Mouse (Mus musculus) ES-E14 (cell line): Measurements from ENCODE around the gene Tbc1d2. TPM values are rescaled to one million over a fixed set of nuclear protein-coding genes. Genes with fewer than 3 reads are reported as not detected.
"Not testable (repeated sequence)": the region's sequence is repeated elsewhere in the genome, so short reads cannot be mapped to it uniquely, and the experiment has no call there.

ENCODE experiments used
- DNase-seq: peaks from one replicate; pipeline ENCODE4 v3.0.0-alpha.2; 2013; ENCODE audit warnings: low read depth, low spot score
- H3K27ac ChIP-seq: 2 replicates; pipeline ENCODE4 v1.5.1; 2012; ENCODE audit warnings: low read depth, mild to moderate bottlenecking, low read length, moderate library complexity, mixed read lengths; ENCODE audit not compliant: poor library complexity, insufficient read depth, severe bottlenecking
- H3K36me3 ChIP-seq: 2 replicates; pipeline ENCODE4 v1.6.1; 2012; ENCODE audit warnings: mild to moderate bottlenecking, low read length, moderate library complexity, mixed read lengths; ENCODE audit not compliant: control insufficient read depth, poor library complexity, insufficient read depth, severe bottlenecking
- H3K4me1 ChIP-seq, 2 experiments: fragments of 150-350 bp in 1 of 2; sonication (generic) in 1 of 2; 2 replicates each; pipeline ENCODE4 v1.6.1; 2012; ENCODE audit warnings: low read length in 2 of 2, mild to moderate bottlenecking in 1 of 2, mixed read lengths in 1 of 2; ENCODE audit not compliant: control insufficient read depth in 2 of 2, insufficient read depth in 2 of 2, poor library complexity in 1 of 2
- H3K4me3 ChIP-seq, 2 experiments: fragments of 150-350 bp in 1 of 2; sonication (generic) in 1 of 2; 2 replicates each; pipeline ENCODE4 v1.5.1; 2012; ENCODE audit warnings: low read length in 2 of 2, low read depth in 1 of 2, mild to moderate bottlenecking in 1 of 2, mixed read lengths in 1 of 2; ENCODE audit not compliant: insufficient read depth in 1 of 2, poor library complexity in 1 of 2, severe bottlenecking in 1 of 2
- H3K9ac ChIP-seq: 2 replicates; pipeline ENCODE4 v1.6.1; 2012; ENCODE audit warnings: low read depth, mild to moderate bottlenecking, low read length, mixed read lengths; ENCODE audit not compliant: poor library complexity, insufficient read depth, severe bottlenecking
- H3K9me3 ChIP-seq: fragments of 150-350 bp; sonication (generic); 2 replicates; pipeline ENCODE4 v1.6.1; 2012; ENCODE audit warnings: low read depth, mild to moderate bottlenecking, low read length; ENCODE audit not compliant: control insufficient read depth, insufficient read depth
- CHD2 ChIP-seq: IDR thresholded peaks from 2 replicates; pipeline ENCODE4 v1.6.1; 2014; ENCODE audit warnings: mild to moderate bottlenecking, low read depth, low read length, inconsistent platforms
- HCFC1 ChIP-seq: IDR thresholded peaks from 2 replicates; pipeline ENCODE4 v1.6.1; 2012; ENCODE audit warnings: low read length, inconsistent platforms, borderline replicate concordance; ENCODE audit not compliant: insufficient read depth
- MAFK ChIP-seq: IDR thresholded peaks from 2 replicates; pipeline ENCODE4 v1.6.1; 2014; ENCODE audit warnings: mild to moderate bottlenecking, low read depth, low read length, inconsistent platforms; ENCODE audit not compliant: insufficient read depth
- ZC3H11A ChIP-seq: IDR thresholded peaks from 2 replicates; pipeline ENCODE4 v1.6.1; 2012; ENCODE audit warnings: low read depth, mild to moderate bottlenecking, inconsistent platforms, low read length, borderline replicate concordance
- ZNF384 ChIP-seq: IDR thresholded peaks from 2 replicates; pipeline ENCODE4 v1.6.1; 2012; ENCODE audit warnings: low read depth, low read length, inconsistent platforms
- in situ Hi-C, 2 experiments: fragments of 600-800 bp; cut with MboI; formaldehyde crosslinking; loops; one replicate each; pipeline ENCODE4 v1.15.1; 2025; ENCODE audit warnings: low sequenced_read_pairs in 2 of 2, inconsistent platforms in 1 of 2; ENCODE audit not compliant: unreplicated experiment in 2 of 2
- total RNA-seq: library from RNA; depleted of rRNA; stranded (reverse); fragments of 300-350 nt; gene quantifications from 2 replicates; pipeline ENCODE4 v1.2.3, GENCODE M21; 2012

Tbc1d2 gene
- total RNA-seq, 1 experiment: 6.6 TPM

DNA sequence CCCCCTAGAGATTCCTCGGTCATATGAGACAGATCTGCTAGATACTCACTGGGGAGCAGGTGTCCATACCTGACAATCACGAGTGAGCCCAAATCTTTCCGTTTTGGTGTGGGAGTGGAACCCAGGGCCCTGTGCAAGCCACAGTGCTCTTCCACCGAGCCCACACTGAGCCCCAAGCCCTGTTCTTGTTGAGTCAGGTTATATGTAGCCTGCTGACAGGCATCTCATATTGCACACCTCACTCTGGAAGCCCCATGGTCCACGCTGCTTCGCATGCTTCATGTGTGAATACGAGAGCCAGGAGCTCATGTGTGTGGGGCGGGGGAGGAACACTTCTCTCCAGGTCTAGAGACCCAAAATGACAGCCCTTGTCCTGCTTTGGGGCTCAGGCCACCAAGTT is 60.9 kb downstream of the Tbc1d2 start:
- Histone ChIP-seq H3K9me3 (no peaks in the 10 kb centered on the region), H3K9ac (no peak overlapping the region), H3K4me3 (no peak overlapping the region), H3K36me3 (no peaks in the 10 kb centered on the region), H3K4me1 (peaks cover 0 to 3% of the 10 kb centered on the region in 2 experiments; a peak in 1 of 4 replicates), H3K27ac (no peak overlapping the region)
- in situ Hi-C loops: no loop called here
- TF ChIP-seq MAFK (no peak), ZNF384 (no peak), HCFC1 (no peak), CHD2 (no peak), ZC3H11A (no peak)
- DNase-seq: no peak

GRCm38 (mm10) chr4:46586473-46586872 is 63.5 kb downstream of the Tbc1d2 start:
- H3K27ac ChIP-seq: no peak overlapping the region
- no peak overlapping the region for H3K4me3 ChIP-seq
- H3K36me3 ChIP-seq: no peaks in the 10 kb centered on the region
- no peak for TF ChIP-seq ZC3H11A
- in situ Hi-C loops: no loop called here
- H3K9ac ChIP-seq: no peak overlapping the region
- no peak for DNase-seq
- H3K9me3 ChIP-seq: no peaks in the 10 kb centered on the region
- no peaks in the 10 kb centered on the region for H3K4me1 ChIP-seq

DNA sequence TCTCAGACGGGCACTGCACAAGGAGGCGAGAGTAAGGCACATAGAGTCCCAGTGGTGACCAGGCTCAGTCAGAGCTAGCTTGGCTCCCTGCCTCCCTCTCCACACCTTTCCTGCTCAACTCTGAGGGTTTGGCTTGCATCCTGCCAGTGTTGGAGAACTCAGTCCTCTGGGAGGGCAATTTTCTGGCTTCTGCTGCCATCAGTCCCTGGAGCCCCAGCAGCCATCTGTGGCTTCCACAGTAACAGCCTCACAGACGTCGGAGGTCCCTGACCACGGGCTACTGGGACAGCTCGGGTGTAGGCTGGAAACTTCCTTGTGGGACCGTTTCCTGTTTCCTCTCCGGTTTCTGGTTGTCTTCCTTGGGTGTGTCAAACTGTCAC is 64.2 kb downstream of the Tbc1d2 start:
- TF ChIP-seq HCFC1: no peak
- no peak for TF ChIP-seq ZNF384
- no peak for DNase-seq
- in situ Hi-C loops: no loop called here

DNA sequence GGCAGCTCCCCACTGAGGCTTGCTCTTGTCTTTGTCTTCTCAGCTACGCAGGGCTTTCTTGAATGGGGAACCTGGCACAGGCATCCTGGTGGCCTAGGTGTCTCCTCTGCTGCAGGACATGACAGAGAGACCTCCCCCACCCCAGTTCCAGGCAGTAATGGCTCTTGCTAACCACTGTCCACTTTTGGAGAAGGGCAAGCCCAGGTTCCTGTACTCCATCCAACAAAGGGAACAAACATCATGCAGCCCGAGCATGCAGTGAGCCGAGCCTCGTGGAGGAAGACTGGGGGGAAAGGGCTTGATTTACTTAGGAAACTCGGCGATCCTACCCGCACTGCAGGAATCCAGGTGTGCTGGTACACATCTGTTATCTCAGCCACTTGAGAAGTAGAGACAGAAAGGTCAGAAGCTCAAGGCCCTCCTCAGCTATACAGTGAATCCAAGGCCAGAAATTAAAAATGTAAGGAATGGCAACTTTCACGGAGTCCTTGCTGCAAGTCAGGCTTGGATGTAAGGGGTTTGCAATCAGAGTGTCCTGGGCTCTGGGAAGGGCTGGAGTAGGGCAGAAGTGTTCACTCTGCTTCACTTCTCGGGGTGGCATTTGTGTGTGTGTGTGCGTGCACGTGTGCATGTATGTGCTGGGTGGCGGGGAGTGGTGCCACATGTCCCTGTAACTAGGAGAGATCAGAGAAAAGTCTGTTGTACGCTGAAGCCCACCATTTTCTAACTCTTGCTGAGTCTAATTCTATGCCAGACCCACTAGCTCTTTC is 64.8 kb downstream of the Tbc1d2 start:
- Histone ChIP-seq H3K4me3 (no peak overlapping the region), H3K9ac (no peak overlapping the region), H3K9me3 (no peaks in the 10 kb centered on the region), H3K36me3 (no peaks in the 10 kb centered on the region), H3K27ac (no peak overlapping the region), H3K4me1 (no peaks in the 10 kb centered on the region)
- no peak for TF ChIP-seq HCFC1
- no peak for TF ChIP-seq ZC3H11A
- no peak for TF ChIP-seq MAFK
- TF ChIP-seq ZNF384: no peak
- TF ChIP-seq CHD2: no peak
- in situ Hi-C loops: no loop called here
- no peak for DNase-seq

More for the DNA sequence above, 64.2 kb downstream of the Tbc1d2 start:
- Histone ChIP-seq H3K9ac (no peak overlapping the region), H3K9me3 (no peaks in the 10 kb centered on the region), H3K4me1 (no peaks in the 10 kb centered on the region), H3K36me3 (no peaks in the 10 kb centered on the region), H3K27ac (no peak overlapping the region), H3K4me3 (no peak overlapping the region)

GRCm38 (mm10) chr4:46584536-46584935 is 65.5 kb downstream of the Tbc1d2 start:
- H3K9me3 ChIP-seq, DNase-seq, in situ Hi-C loops, H3K4me1 ChIP-seq, H3K36me3 ChIP-seq, H3K27ac ChIP-seq, H3K9ac ChIP-seq, H3K4me3 ChIP-seq: not testable (repeated sequence)

GRCm38 (mm10) chr4:46584084-46584483 is 65.9 kb downstream of the Tbc1d2 start:
- H3K4me1 ChIP-seq, H3K27ac ChIP-seq, H3K36me3 ChIP-seq, in situ Hi-C loops, H3K4me3 ChIP-seq, H3K9ac ChIP-seq, DNase-seq, H3K9me3 ChIP-seq: not testable (repeated sequence)

GRCm38 (mm10) chr4:46582024-46582423 is 68.0 kb downstream of the Tbc1d2 start:
- H3K4me1 ChIP-seq, DNase-seq, H3K9me3 ChIP-seq, H3K9ac ChIP-seq, in situ Hi-C loops, H3K27ac ChIP-seq, H3K36me3 ChIP-seq, H3K4me3 ChIP-seq: not testable (repeated sequence)
